Mouse (Mus musculus) gastrocnemius, postnatal 36 days (tissue): ENCODE measurements around the gene Irf1. TPM values are rescaled to one million over a fixed set of nuclear protein-coding genes. Genes with fewer than 3 reads are reported as not detected.

ENCODE experiments used
- DNase-seq, 2 experiments: peaks; one replicate each; pipeline ENCODE4 v3.0.0; 2022
- intact Hi-C: fragments of 180-260 bp; cut with DNase I; formaldehyde crosslinking; loops from one replicate; pipeline ENCODE4 v1.15.1; 2025
- total RNA-seq, 2 experiments: library from RNA; stranded (reverse); gene quantifications; 2 replicates each; pipeline ENCODE4 v1.2.3; 2021

Irf1 gene
- total RNA-seq, 2 experiments from 2014 or later, result 6.6 to 7.4 TPM

- no peak for DNase-seq
- intact Hi-C loops, result no loop called here
Observed at GRCm38 (mm10) chr11:53803093-53803492, 33.3 kb downstream of the Irf1 start.

- intact Hi-C loops, result no loop called here
- DNase-seq, result no peak
Observed at GRCm38 (mm10) chr11:53803494-53803893, 33.7 kb downstream of the Irf1 start.

GRCm38 (mm10) chr11:53804569-53805344 is 34.9 kb downstream of the Irf1 start:
- intact Hi-C loops, result no loop called here
- DNase-seq, result no peak

GRCm38 (mm10) chr11:53805786-53806185 is 36.0 kb downstream of the Irf1 start:
- DNase-seq, result peak; percentile 51 to 74
- intact Hi-C loops, result no loop called here

- DNase-seq, result no peak
- intact Hi-C loops, result no loop called here
Observed at GRCm38 (mm10) chr11:53809354-53809753, 39.5 kb downstream of the Irf1 start.

GRCm38 (mm10) chr11:53810156-53810555 is 40.3 kb downstream of the Irf1 start:
- DNase-seq, result no peak
- intact Hi-C loops, result no loop called here

- intact Hi-C loops, result no loop called here
- DNase-seq, result no peak
Observed at GRCm38 (mm10) chr11:53810749-53811148, 40.9 kb downstream of the Irf1 start.

GRCm38 (mm10) chr11:53811312-53811711 is 41.5 kb downstream of the Irf1 start:
- intact Hi-C loops, result no loop called here
- DNase-seq, result no peak

- peak in 1 of 2 experiments; percentile 62 for DNase-seq
- intact Hi-C loops, result no loop called here
Observed at GRCm38 (mm10) chr11:53813001-53813868, 43.4 kb downstream of the Irf1 start.

- intact Hi-C loops, result no loop called here
- DNase-seq, result no peak
Observed at GRCm38 (mm10) chr11:53814810-53815209, 45.0 kb downstream of the Irf1 start.

GRCm38 (mm10) chr11:53816841-53817375 is 47.1 kb downstream of the Irf1 start:
- no peak for DNase-seq
- intact Hi-C loops, result no loop called here

GRCm38 (mm10) chr11:53818794-53819193 is 49.0 kb downstream of the Irf1 start:
- DNase-seq, result no peak
- intact Hi-C loops, result no loop called here

GRCm38 (mm10) chr11:53819511-53819910 is 49.7 kb downstream of the Irf1 start:
- DNase-seq, result no peak
- intact Hi-C loops, result no loop called here

- DNase-seq, result no peak
Observed at GRCm38 (mm10) chr11:53820516-53821170, 50.8 kb downstream of the Irf1 start.

GRCm38 (mm10) chr11:53821230-53821944 is 51.6 kb downstream of the Irf1 start:
- no peak for DNase-seq
- intact Hi-C loops, result no loop called here

More at GRCm38 (mm10) chr11:53820516-53821170, 50.8 kb downstream of the Irf1 start:
- intact Hi-C loops, result no loop called here

GRCm38 (mm10) chr11:53821945-53822338 is 52.1 kb downstream of the Irf1 start:
- DNase-seq, result no peak
- intact Hi-C loops, result no loop called here

GRCm38 (mm10) chr11:53825409-53825808 is 55.6 kb downstream of the Irf1 start:
- no peak for DNase-seq
- intact Hi-C loops, result no loop called here
